Mouse (Mus musculus): Measurements from ENCODE around the gene Nkd1. TPM values are rescaled to one million over a fixed set of nuclear protein-coding genes. Genes with fewer than 3 reads are reported as not detected.

Nkd1 gene
- polyA plus RNA-seq, 1 experiment from 2014 or later = 92.6 TPM

GRCm38 (mm10) chr8:88577666-88578065, 56.5 kb downstream of the Nkd1 start:
- no peaks in the 10 kb centered on the region for H3K27me3 ChIP-seq
- H3K9me3 ChIP-seq (replicated peaks) = no peaks in the 10 kb centered on the region
- no peak for ATAC-seq (ENCODE audit: insufficient number of reproducible peaks, low FRiP score, low TSS enrichment, low read depth)
- peak overlapping the region; percentile 65 for H3K27ac ChIP-seq (replicated peaks)
- WGBS = 35% methylated on average over 5 of the region's 5 CpGs
- H3K4me1 ChIP-seq = peaks cover 64% of the 10 kb centered on the region
- peaks cover 14% of the 10 kb centered on the region; the same call in 1 of the 2 replicates for H3K36me3 ChIP-seq
- H3K9ac ChIP-seq = no peak overlapping the region
- H3K4me3 ChIP-seq (replicated peaks) = no peak overlapping the region
- H3K4me2 ChIP-seq (replicated peaks) = no peak overlapping the region

DNA sequence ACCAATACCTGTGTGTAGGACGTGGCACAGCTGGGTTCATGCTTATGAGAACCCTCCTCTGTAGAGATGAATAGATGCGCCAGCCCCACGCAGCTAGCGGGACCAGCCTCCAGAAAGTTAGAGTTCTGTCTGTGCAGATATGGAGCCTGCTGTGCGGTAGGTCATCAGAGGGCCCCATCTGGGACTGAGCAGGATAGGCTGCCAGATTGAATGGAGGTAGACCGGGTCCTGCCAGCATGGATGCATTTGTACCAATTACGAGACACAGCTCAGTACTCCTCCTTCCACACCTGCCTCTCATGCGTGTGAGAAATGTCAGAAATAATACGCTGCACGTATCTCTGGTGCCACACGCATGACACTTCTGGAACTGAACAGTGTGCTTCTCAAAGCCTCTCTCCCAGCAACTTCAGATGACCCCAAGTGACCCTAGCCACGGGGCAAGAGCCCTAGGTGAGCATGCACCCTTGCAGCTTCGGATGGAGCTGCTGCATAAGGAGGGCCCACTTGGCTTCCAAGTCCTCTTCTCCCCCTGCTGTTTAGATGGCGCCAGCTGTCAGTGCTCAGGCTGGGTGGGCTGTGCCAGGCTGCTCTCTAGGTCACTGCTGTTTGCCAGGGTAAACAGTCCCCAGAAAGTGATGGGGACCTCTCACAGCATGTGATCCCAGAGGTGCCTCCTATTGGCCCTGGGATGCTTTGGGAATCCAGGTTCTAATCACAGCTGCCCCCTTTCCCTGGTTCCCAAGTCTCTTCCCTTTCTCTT, 57.4 kb downstream of the Nkd1 start:
- Histone ChIP-seq H3K36me3 (peaks cover 23% of the 10 kb centered on the region; the same call in 1 of the 2 replicates), H3K4me2 (replicated peaks) (no peak overlapping the region), H3K4me3 (replicated peaks) (no peak overlapping the region), H3K27ac (replicated peaks) (peak overlapping the region; percentile 65), H3K4me1 (peaks cover 58% of the 10 kb centered on the region), H3K27me3 (no peaks in the 10 kb centered on the region), H3K9ac (no peak overlapping the region), H3K9me3 (replicated peaks) (no peaks in the 10 kb centered on the region)
- WGBS = 73% methylated on average over 14 of the region's 14 CpGs
- no peak for ATAC-seq (ENCODE audit: insufficient number of reproducible peaks, low FRiP score, low TSS enrichment, low read depth)

DNA sequence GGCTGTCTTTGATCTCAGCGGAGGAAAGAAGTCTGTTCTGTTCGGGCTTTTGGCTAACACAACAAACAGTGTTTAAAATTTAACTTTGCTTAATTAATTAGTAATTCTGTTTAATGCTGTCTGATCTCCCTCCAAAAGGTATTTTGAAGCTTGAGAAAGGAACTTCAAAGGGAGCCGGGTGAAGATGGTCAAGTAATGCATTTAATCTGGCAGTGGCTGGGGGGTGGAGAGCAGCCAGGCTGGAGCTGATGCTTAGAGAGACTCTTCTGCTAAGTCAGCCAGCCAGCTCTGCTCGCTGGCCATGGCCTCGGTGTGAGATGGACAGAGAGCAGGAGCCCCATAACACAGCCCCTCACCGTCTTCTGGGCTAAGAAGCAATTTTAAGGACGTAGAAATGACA, 58.1 kb downstream of the Nkd1 start:
- no peaks in the 10 kb centered on the region for H3K27me3 ChIP-seq
- H3K9me3 ChIP-seq (replicated peaks) = no peaks in the 10 kb centered on the region
- peaks cover 22% of the 10 kb centered on the region for H3K36me3 ChIP-seq
- no peak for ATAC-seq (ENCODE audit: insufficient number of reproducible peaks, low FRiP score, low TSS enrichment, low read depth)
- H3K4me1 ChIP-seq = peaks cover 52% of the 10 kb centered on the region
- H3K4me3 ChIP-seq (replicated peaks) = no peak overlapping the region
- peak overlapping the region; percentile 12; the same call in 1 of the 2 replicates for H3K27ac ChIP-seq (replicated peaks)
- WGBS = 45% methylated on average over 7 of the region's 7 CpGs
- no peak overlapping the region for H3K9ac ChIP-seq
- H3K4me2 ChIP-seq (replicated peaks) = no peak overlapping the region

GRCm38 (mm10) chr8:88579668-88580330, 58.6 kb downstream of the Nkd1 start:
- ATAC-seq (ENCODE audit: insufficient number of reproducible peaks, low FRiP score, low TSS enrichment, low read depth) = no peak
- no peak overlapping the region for H3K9ac ChIP-seq
- H3K27ac ChIP-seq (replicated peaks) = peak overlapping the region; percentile 12; the same call in 1 of the 2 replicates
- 67% methylated on average over 18 of the region's 18 CpGs for WGBS
- H3K4me1 ChIP-seq = peaks cover 48% of the 10 kb centered on the region
- H3K9me3 ChIP-seq (replicated peaks) = no peaks in the 10 kb centered on the region
- no peak overlapping the region for H3K4me3 ChIP-seq (replicated peaks)
- no peak overlapping the region for H3K4me2 ChIP-seq (replicated peaks)
- H3K27me3 ChIP-seq = no peaks in the 10 kb centered on the region
- H3K36me3 ChIP-seq = peaks cover 23% of the 10 kb centered on the region

- no peak overlapping the region for H3K9ac ChIP-seq
- ATAC-seq (ENCODE audit: insufficient number of reproducible peaks, low FRiP score, low TSS enrichment, low read depth) = no peak
- H3K9me3 ChIP-seq (replicated peaks) = no peaks in the 10 kb centered on the region
- H3K36me3 ChIP-seq = peaks cover 33% of the 10 kb centered on the region
- no peaks in the 10 kb centered on the region for H3K27me3 ChIP-seq
- peaks cover 38% of the 10 kb centered on the region for H3K4me1 ChIP-seq
- H3K27ac ChIP-seq (replicated peaks) = no peak overlapping the region
- 83% methylated on average over 7 of the region's 7 CpGs for WGBS
- no peak overlapping the region for H3K4me3 ChIP-seq (replicated peaks)
- H3K4me2 ChIP-seq (replicated peaks) = no peak overlapping the region
These were observed 59.6 kb downstream of the Nkd1 start for GRCm38 (mm10) chr8:88580785-88581184.

DNA sequence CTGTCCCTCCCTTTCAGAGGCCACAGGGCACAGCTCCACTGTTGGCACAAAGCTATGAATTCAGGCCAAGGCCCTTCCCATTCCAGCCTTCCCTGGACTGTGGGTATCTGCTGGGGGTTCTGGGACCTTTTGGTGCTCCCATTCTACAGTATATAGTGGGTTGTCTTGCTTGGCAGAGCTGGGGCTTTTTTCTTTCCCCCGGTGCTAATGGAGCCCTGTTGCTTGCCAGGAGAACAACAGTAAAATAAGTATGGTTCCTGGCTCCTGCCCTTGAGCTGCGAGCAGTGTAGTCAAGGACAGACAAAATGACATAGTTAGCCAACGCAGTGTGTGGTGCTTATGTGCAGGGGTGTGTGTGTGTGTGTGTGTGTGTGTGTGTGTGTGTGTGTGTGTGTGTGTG, 62.7 kb downstream of the Nkd1 start:
- no peak for ATAC-seq (ENCODE audit: insufficient number of reproducible peaks, low FRiP score, low TSS enrichment, low read depth)
- H3K9me3 ChIP-seq (replicated peaks) = no peaks in the 10 kb centered on the region
- no peak overlapping the region for H3K4me3 ChIP-seq (replicated peaks)
- no peak overlapping the region for H3K4me2 ChIP-seq (replicated peaks)
- peaks cover 54% of the 10 kb centered on the region for H3K36me3 ChIP-seq
- WGBS = 76% methylated on average over 3 of the region's 3 CpGs
- peaks cover 12% of the 10 kb centered on the region for H3K4me1 ChIP-seq
- H3K27ac ChIP-seq (replicated peaks) = no peak overlapping the region
- H3K9ac ChIP-seq = no peak overlapping the region
- no peaks in the 10 kb centered on the region for H3K27me3 ChIP-seq

DNA sequence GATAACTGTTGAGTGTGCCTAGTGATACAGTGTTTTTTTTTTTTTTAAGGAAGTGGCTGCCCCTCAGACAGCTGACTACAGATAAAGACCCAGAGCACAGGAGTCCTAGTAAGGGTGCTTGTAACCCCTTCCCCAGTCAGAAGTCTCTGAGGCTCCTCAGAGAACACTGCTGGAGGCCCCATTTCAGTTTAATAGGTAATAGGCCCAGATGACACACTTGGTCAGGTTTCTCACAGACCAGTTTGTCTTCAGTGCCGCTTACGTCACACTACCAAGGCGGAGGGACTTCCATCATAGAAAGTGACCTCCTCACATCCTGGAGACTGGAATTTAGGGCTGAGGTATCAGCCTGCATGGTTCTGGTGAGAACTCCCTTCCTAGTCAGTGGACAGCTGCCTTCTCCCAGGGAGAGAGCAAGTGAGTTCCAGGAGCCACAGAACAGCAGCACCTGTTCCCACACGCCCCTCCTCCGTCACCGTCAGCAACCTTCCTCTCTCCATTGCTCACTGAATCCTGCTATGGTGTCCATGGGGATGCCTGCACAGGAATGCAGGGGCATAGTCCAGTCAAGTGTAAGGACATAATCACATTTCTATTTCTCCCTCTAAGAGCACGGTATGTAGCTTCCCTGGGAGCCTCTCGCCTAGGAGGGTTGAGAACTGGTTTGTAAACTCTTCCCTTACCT, 67.2 kb downstream of the Nkd1 start:
- H3K4me2 ChIP-seq (replicated peaks) = no peak overlapping the region
- H3K27ac ChIP-seq (replicated peaks) = no peak overlapping the region
- peaks cover 73% of the 10 kb centered on the region for H3K36me3 ChIP-seq
- H3K4me3 ChIP-seq (replicated peaks) = no peak overlapping the region
- ATAC-seq (ENCODE audit: insufficient number of reproducible peaks, low FRiP score, low TSS enrichment, low read depth) = no peak
- H3K9me3 ChIP-seq (replicated peaks) = no peaks in the 10 kb centered on the region
- no peaks in the 10 kb centered on the region for H3K27me3 ChIP-seq
- H3K4me1 ChIP-seq = no peaks in the 10 kb centered on the region
- no peak overlapping the region for H3K9ac ChIP-seq
- WGBS = 81% methylated on average over 8 of the region's 8 CpGs

DNA sequence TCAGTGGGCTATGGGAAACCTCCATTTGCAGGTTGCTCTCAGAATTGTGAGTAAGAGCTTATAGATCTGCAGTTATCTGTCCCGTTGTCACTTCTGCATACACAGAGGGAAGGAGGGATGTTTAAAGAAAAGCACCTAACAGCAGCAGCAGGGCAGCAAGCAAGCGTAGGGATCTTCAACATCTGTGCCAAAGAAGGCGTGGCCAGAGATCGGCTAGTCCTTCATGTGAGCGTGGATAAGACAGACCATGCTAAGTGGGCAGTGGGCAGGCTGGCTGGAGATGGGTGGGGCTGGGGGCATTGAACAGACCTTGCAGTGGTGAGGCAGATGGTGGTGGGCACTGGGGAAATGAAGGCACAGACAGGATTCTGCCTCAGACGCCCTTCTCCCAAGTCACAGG, 69.1 kb downstream of the Nkd1 start:
- WGBS = 74% methylated on average over 6 of the region's 6 CpGs
- H3K9ac ChIP-seq = no peak overlapping the region
- H3K27me3 ChIP-seq = no peaks in the 10 kb centered on the region
- H3K9me3 ChIP-seq (replicated peaks) = no peaks in the 10 kb centered on the region
- no peak for ATAC-seq (ENCODE audit: insufficient number of reproducible peaks, low FRiP score, low TSS enrichment, low read depth)
- H3K4me1 ChIP-seq = no peaks in the 10 kb centered on the region
- H3K4me2 ChIP-seq (replicated peaks) = no peak overlapping the region
- peaks cover 67% of the 10 kb centered on the region for H3K36me3 ChIP-seq
- no peak overlapping the region for H3K4me3 ChIP-seq (replicated peaks)
- no peak overlapping the region for H3K27ac ChIP-seq (replicated peaks)

- H3K9ac ChIP-seq = no peak overlapping the region
- no peaks in the 10 kb centered on the region for H3K27me3 ChIP-seq
- no peak overlapping the region for H3K27ac ChIP-seq (replicated peaks)
- H3K4me2 ChIP-seq (replicated peaks) = no peak overlapping the region
- no peak overlapping the region for H3K4me3 ChIP-seq (replicated peaks)
- ATAC-seq (ENCODE audit: insufficient number of reproducible peaks, low FRiP score, low TSS enrichment, low read depth) = no peak
- peaks cover 40% of the 10 kb centered on the region for H3K36me3 ChIP-seq
- 84% methylated on average over 1 of the region's 1 CpGs for WGBS
- no peaks in the 10 kb centered on the region for H3K9me3 ChIP-seq (replicated peaks)
- no peaks in the 10 kb centered on the region for H3K4me1 ChIP-seq
These were observed 72.8 kb downstream of the Nkd1 start for GRCm38 (mm10) chr8:88593947-88594346.

GRCm38 (mm10) chr8:88596042-88596441, 74.9 kb downstream of the Nkd1 start:
- Histone ChIP-seq H3K27me3 (no peaks in the 10 kb centered on the region), H3K9ac (no peak overlapping the region), H3K9me3 (replicated peaks) (no peaks in the 10 kb centered on the region), H3K27ac (replicated peaks) (no peak overlapping the region), H3K4me1 (no peaks in the 10 kb centered on the region), H3K4me2 (replicated peaks) (no peak overlapping the region), H3K4me3 (replicated peaks) (no peak overlapping the region), H3K36me3 (peaks cover 22% of the 10 kb centered on the region; the same call in 1 of the 2 replicates)
- ATAC-seq (ENCODE audit: insufficient number of reproducible peaks, low FRiP score, low TSS enrichment, low read depth) = no peak
- 81% methylated on average over 12 of the region's 12 CpGs for WGBS

DNA sequence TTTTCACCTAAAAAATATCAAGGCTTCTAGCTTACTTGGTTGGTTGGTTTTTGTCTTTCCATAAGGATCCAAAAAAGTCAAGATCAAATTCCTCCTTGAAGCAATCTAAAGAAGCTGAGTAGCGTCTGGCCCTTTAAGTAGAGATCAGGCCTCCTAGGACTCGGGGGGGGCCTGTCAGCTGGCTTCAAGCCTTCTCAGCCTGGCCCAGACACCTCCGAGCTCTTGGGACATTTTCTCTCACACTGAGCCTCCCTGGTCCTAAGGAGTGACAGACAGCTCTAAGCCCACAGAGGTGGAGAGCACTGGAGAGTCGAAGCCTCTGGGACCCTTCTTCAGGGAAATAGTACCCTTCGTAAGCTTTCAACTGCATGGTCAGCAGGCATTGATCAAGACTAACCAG, 77.4 kb downstream of the Nkd1 start:
- Histone ChIP-seq H3K4me2 (replicated peaks) (no peak overlapping the region), H3K27me3 (no peaks in the 10 kb centered on the region), H3K4me1 (peaks cover 6% of the 10 kb centered on the region), H3K27ac (replicated peaks) (no peak overlapping the region), H3K9me3 (replicated peaks) (no peaks in the 10 kb centered on the region), H3K36me3 (peaks cover 7% of the 10 kb centered on the region; the same call in 1 of the 2 replicates), H3K9ac (no peak overlapping the region), H3K4me3 (replicated peaks) (no peak overlapping the region)
- WGBS = 51% methylated on average over 5 of the region's 5 CpGs
- ATAC-seq (ENCODE audit: insufficient number of reproducible peaks, low FRiP score, low TSS enrichment, low read depth) = no peak
